11 mouse cellular contexts compared by ENCODE assay signal in the genomic region with DNA sequence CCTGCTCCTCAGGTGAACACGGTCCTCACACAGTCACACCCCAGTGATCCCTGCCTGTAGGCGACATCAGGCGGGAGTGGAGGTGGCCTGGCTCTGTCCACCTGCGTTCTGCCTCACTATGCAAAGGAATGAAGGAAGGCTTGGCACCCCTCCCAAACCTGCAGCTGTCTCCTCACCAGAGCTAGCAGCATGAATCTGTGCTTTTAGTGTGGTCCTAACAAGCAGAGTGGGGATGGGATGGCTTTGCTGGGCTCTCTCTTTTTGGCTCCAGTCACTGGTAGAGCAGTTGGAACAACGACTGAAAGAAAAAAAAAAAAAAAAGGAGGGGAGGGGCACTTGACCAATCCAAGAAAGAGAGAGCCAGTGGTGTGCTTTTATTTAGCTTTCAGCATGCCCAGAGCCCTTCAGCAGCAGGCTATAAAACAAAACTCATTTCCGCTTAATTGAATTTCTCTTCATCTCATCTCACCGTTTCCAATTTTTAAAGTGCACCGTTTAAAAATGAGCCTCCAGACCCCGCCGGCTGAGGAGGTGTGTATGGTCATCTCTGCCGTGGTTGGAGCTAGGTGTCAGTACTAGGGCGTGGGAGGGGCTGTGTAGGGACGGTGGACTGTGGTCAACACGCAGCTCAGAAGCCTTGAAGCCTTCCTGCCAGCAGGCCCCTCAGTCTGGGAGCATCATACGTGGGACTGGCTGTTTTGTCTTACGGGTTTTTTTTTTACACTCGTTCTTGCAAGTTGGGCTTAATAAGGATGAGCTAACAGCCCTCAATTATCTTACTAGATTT. TPM values are rescaled to one million over a fixed set of nuclear protein-coding genes. Genes with fewer than 3 reads are reported as not detected.
DNase-seq lines count a peak whose midpoint lies in the region; ATAC-seq lines count a peak whose summit lies in the region.
"Had no signal": no experiment of that assay in that cellular context is flagged by ENCODE, and none has a peak within 500 bp of the region (broad histone marks: within the 10 kb centered on the region; RNA-seq: fewer than 3 reads in every experiment).

No protein-coding gene starts in this region.

- no peaks in the 10 kb centered on the region for H3K27me3 ChIP-seq in forebrain, embryonic 13.5 days
- H3K27me3 ChIP-seq in forebrain, embryonic 10.5 days (ENCODE audit: poor library complexity, severe bottlenecking), result no peaks in the 10 kb centered on the region

- no peak for DNase-seq in forebrain, embryonic 10.5 days (ENCODE audit: extremely low spot score, low spot score)
- peak; percentile 72 for DNase-seq in brain, adult 2 months (ENCODE audit: low read depth, low spot score)
- DNase-seq in frontal cortex, postnatal 10 days (ENCODE audit: low spot score in 2 of 2), result peak; percentile 31 to 47
- peak; percentile 32 to 80 for DNase-seq in left cerebral cortex, postnatal 25 days (ENCODE audit: low spot score in 2 of 2)
- DNase-seq in thymus, postnatal 0 days (ENCODE audit: low spot score), result no peak
- DNase-seq in heart, postnatal 10 days, result no peak
- DNase-seq in spleen, postnatal 14 days (ENCODE audit: low spot score in 2 of 2), result no peak
- DNase-seq: B cell, adult 2 months; heart, postnatal 14 days; lung, adult 18-20 months had no signal

- WGBS in forebrain, embryonic 13.5 days, result 43% methylated on average over 17 of the region's 17 CpGs
- WGBS in forebrain, embryonic 10.5 days, result 64% methylated on average over 17 of the region's 17 CpGs

- no peak overlapping the region for H3K4me3 ChIP-seq in forebrain, embryonic 13.5 days
- H3K4me3 ChIP-seq in forebrain, embryonic 10.5 days, result no peak overlapping the region

- H3K4me1 ChIP-seq in forebrain, embryonic 13.5 days, result peaks cover 26% of the 10 kb centered on the region
- peaks cover 10% of the 10 kb centered on the region for H3K4me1 ChIP-seq in forebrain, embryonic 10.5 days

- no peaks in the 10 kb centered on the region for H3K36me3 ChIP-seq in forebrain, embryonic 13.5 days (ENCODE audit: poor library complexity, severe bottlenecking)
- no peaks in the 10 kb centered on the region for H3K36me3 ChIP-seq in forebrain, embryonic 10.5 days (replicated peaks)

- no peak overlapping the region for H3K27ac ChIP-seq in forebrain, embryonic 13.5 days
- H3K27ac ChIP-seq in forebrain, embryonic 10.5 days, result no peak overlapping the region

- intact Hi-C loops in left cerebral cortex, postnatal 25 days (cut with DNase I), result no loop called here
- intact Hi-C loops in heart, postnatal 10 days (cut with DNase I), result no loop called here

- H3K4me2 ChIP-seq in forebrain, embryonic 13.5 days, result peak overlapping the region; percentile 29

- H3K9me3 ChIP-seq in forebrain, embryonic 13.5 days (replicated peaks), result no peaks in the 10 kb centered on the region
- no peaks in the 10 kb centered on the region for H3K9me3 ChIP-seq in forebrain, embryonic 10.5 days

- H3K9ac ChIP-seq in forebrain, embryonic 13.5 days, result no peak overlapping the region

- ATAC-seq in forebrain, embryonic 13.5 days, result peak; percentile 70

RNA-seq across cellular contexts. Expression of gene Lhx4, which starts 52.9 kb away (rescaled TPM):
- 0.04 and 0.06 TPM in 2 replicates for polyA plus RNA-seq in forebrain, embryonic 13.5 days (2015; fragmentation: Nextera tagmentation; extraction: Ambion mirVana)
- polyA plus RNA-seq in forebrain, embryonic 10.5 days (2016; fragmentation: Nextera tagmentation; extraction: Ambion mirVana), result not detected in 2 replicates
- not detected for total RNA-seq in left cerebral cortex, postnatal 25 days (2021)
- polyA plus RNA-seq in thymus, postnatal 0 days (2015; fragmentation: Nextera tagmentation; extraction: Ambion mirVana), result 0.05 TPM in 1 of 2 replicates, not detected in the other
- not detected for total RNA-seq in heart, postnatal 10 days (2021)
- total RNA-seq: heart, postnatal 14 days had no signal

Comparison
In these comparisons a context has a peak if more than half of its experiments do, and no peak if none do; other contexts are left out.
1. DNase-seq: peak in brain, adult 2 months (single experiment), frontal cortex, postnatal 10 days (2 of 2) and left cerebral cortex, postnatal 25 days (2 of 2); none in forebrain, embryonic 10.5 days (single experiment), thymus, postnatal 0 days (single experiment), heart, postnatal 10 days (0 of 2) and spleen, postnatal 14 days (0 of 2).